Mouse (Mus musculus): ENCODE data around the gene Slc15a1.
"Not testable (repeated sequence)": the region's sequence is repeated elsewhere in the genome, so short reads cannot be mapped to it uniquely, and the experiment has no call there.

Slc15a1 gene

DNA sequence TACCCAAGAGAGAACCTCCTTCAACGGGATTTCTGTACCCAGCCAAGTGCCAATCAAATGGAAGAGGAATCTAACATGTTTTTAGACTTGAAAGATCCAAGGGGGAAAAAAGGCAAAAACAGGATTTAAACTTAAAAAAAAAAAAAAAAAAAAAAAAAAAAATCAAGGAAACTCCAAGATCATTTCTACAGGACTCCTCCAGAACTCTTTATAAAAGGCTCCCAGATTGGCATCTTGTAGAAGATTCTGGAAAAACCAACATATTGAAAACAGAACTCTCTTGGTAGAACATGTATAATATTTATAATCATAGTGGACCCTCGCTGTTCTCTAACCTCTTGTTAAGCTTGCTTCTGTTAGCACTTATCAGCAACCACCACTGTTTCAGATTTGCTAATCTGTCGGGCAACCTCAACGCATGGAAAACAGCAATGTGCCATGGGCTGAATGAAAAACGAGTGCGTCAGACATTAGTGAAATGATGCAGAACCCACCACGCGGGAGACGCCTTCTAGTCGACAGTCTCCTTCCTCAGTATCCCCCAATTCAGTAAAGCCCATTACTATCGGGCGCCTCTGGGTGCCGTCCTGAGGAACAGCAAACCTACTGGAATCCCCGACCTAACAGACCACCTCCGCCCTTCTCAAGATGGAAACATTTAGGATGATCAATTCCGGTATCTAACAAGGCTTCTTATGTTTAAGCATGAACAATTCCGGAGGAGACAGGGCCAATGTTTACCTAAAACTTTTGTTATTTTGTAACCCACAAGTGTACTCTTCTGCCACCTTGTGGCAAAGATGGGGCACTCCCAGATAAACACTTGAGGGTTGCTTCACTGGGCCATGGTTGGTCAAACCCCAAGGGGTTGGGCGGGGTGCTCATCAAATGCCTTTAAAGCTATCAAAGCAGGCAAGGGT, 54.3 kb downstream of the Slc15a1 start:
- peak; percentile 24 for DNase-seq

DNA sequence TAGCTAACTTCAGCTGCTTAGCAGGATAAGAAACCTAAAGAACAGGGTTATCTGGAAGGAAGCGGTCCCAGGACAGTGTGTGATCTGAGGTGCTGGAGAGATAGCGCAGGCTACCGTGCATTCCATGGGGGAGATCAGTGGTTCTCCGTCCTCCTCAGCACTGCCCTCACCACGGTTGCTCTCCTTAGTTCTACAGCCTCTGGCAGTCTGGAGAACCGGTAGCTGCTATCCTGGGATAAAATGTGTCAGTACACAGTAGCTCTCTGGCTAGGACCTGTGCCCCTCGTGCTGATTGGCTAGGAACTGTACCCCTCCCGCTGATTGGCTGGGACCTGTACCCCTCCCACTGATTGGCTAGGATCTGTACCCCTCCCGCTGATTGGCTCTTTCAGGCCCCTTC, 58.1 kb downstream of the Slc15a1 start:
- DNase-seq: no peak

DNA sequence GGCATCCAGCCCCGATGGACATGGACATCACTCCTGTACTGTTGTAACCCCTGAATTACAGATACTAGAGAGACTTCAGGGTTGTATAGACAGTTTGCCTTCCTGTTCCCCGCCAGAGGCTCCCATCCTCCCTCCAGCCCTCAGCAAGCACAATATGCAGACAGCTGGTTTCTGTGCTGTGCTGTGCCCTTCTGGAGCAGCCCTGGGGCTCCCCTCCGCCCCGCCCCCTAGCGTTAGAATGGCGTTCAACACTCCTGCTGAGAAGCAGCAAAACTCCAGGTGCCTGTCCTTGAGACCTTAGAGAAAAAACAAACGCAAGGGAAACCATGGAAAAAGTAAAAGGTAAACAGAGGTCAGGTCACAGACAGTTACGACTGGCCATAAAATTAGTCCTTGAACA, 59.9 kb downstream of the Slc15a1 start:
- no peak for DNase-seq

DNA sequence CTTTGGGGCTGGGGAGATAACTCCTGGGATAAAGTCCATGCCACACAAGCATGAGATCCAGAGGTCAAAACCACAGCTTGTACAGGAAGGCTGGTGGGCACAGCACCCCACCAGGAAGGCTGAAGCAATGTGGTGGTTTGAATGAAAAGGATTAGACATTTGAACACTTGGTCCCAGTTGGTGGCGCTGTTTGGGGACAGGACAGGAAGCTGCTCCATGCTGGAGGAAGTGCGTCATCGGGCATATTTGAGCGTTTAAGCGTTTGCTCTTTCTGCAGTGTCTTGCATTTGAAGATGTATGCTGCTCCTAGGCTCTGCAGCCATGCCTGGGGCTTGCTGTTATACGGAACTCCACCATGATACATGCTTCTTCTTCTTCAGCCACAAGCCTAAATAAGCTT, 64.2 kb downstream of the Slc15a1 start:
- DNase-seq: no peak

DNA sequence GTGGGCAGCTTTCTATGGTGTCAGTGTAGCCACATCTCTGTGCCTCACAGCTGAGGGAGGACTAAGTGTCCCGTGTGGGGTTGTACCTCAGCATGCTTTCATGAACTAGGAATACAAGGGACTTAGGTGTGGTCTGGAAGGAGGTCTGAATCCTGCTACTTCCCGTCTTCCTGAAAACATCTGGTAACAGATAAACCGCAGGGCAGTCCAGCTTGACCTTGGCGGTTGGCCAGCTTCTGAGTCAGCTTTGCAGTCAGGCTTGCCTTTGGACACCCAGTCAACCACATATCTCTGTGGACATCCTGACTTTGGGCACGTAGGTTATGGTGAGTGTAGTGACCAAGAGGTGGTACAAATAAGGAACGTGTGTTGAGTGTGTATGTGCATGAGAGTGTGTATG, 68.0 kb downstream of the Slc15a1 start:
- DNase-seq: no peak

DNA sequence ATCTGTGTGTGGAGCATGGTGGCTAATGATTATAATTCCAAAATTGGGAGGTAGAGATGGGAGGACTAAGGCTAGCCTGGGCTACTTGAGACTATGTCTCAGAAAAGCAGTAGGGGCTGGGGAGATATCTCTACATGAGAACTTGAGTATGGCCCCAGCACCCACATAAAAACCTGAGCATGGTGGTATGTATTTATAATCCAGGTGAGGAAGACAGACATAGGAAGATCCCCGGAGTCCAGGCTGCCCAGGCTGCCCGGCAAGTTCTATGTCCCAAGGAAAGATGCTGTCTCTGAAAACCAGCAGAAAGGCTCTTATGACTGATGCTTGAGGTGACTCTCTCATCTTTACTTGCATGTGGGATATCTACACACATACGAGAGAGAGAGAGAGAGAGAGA, 68.6 kb downstream of the Slc15a1 start:
- DNase-seq: no peak

DNA sequence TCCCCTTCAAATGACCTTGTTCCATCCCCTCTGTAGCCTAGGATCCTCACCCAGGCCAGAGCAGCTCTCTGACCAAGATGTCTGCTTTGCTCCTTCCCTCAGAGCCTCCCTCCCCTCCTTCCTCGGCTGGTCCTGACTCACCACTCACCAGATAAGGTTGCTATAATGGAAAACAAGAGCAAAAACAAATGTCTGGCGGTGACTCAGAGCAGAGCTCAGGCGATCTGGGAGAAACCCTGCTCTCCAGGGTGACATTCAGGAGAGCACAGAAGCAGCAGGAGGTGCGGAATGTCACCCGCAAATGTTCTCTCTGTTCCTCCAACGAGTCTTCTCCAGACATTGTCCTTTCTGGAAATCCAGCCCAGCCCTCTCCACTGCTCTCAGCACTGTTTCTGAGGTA, 69.3 kb downstream of the Slc15a1 start:
- DNase-seq: peak; percentile 49

DNA sequence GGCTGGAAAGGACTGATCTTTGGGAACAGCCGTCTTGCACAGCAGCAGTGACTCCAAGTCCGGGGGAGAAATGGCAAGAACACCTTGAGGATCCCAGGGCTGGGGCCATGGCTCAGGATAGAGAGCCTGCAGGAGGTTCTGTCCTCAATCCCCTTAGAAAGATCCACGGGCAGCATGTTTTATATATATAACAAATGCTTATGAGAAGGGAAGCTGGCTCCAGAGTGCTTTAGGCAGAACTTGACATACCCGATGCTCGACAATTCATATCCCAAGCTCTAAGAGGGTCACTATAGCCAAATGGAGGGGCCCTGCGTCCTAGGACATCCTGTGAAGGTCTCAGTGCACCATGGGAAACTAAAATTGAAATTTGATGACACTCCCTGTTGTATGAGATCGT, 73.8 kb downstream of the Slc15a1 start:
- no peak for DNase-seq

DNA sequence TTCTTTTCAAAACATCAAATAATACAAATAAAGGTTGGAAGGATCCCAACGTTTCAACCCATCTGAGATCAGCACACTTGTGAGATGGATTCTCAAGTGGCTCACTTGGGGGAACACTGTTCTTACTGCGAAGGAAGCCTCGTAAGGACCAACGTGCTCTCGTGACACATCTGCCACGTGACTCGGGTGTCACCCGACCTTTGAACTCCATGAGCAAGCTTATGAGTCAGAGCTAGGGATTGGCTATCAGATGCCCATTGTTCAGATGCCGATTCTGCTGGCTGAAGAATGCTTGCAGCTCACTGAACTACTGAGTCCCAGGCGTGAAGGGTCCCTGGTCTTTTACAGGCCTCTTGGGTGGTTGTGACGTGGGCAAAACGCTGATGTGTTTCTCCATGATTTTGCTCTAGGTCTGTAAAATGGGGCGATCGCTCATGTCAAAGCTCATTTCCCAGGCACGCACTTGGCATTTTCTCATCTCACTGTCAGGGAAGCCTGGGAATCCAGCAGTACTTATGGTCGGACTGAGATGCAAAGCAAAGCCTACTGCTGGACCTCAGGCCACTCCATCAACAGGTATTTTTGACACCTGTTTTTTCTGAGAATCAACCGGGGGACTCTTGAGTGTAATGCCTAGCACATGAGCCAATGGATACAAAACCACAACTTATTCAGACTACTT, 75.1 kb downstream of the Slc15a1 start:
- DNase-seq: no peak

DNA sequence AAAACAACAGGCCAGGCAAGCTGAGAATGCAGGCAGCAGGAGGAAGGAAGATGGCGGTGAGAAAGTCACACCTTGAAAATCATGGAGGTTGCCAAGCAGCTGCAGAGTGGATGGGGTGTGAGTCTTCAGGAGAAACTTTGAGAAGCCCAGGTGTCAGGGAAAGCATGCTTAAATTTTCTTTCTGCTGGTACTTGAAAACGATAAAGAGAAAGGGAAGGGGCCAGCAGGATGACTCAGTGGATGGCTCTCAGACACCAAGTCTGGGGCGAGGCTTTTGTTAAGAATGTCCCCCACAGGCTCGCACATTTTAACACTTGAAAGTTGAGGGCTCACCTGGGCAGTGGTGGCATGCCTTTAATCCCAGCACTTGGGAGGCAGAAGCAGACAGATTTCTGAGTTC, 76.9 kb downstream of the Slc15a1 start:
- DNase-seq: no peak

DNA sequence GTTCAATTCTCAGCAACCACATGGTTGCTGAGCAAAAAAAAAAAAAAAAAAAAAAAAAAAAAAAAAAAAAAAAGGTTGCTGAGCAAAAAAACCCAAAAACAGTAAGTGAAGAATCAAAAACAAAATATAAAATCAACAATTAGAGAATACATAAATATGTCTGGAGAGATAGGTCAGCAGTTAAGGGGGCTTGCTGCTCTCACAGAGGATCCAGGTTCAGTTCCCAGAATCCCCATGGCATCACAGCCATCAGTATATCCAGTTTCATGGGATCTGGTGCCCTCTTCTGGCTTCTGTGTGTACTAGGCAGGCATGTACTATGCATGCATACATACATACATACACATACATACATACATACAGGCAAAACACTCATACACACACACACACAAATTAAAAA, 78.3 kb downstream of the Slc15a1 start:
- DNase-seq: no peak

DNA sequence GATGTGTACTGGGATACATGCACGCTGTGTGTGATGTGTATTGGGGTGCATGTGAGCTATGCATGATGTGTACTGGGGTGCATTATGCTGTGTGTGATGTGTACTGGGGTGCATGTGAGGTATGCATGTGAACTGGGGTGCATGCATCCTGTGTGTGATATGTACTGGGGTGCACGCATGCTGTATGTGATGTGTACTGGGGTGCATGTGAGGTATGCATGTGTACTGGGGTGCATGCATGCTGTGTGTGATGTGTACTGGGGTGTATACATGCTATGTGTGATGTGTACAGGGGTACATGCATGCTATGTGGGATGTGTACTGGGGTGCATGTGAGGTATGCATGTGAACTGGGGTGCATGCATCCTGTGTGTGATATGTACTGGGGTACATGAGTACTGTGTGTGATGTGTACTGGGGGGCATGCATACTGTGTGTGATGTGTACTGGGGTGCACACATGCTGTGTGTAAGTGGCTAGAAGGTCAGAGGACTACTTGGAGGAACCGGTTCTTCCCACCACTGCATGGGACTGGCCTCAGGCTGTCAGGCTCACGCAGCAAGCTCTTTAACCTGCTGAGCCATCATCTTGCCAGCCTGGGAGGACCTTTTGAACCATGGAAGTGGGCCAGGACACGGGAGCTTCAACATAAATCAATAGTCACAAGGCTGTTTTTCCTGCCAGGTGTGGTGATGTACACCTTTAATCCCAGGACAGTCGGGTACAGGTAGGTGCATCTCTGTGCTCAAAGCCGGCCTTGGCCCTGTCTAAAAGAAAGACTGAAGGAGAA, 79.9 kb downstream of the Slc15a1 start:
- no peak for DNase-seq

DNA sequence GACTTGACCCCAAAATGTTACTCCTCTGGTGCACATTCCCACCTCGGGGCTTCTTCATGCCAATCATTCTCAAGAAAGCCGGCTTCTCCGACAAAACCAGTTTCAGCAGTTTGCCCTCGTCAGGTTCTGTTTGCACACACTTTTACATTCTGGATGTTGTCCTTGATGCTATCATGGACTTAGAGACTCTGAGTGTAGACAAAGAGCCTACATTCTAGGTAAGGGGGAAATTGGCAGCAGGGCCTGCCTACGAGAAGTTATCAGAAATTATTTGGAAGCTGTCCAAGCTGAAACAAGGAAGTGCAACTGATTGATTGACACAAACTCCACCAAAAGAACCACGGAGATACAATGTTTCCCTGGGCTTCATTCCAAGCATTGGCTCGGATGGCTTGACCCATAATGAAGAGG, 81.7 kb downstream of the Slc15a1 start:
- DNase-seq: no peak

DNA sequence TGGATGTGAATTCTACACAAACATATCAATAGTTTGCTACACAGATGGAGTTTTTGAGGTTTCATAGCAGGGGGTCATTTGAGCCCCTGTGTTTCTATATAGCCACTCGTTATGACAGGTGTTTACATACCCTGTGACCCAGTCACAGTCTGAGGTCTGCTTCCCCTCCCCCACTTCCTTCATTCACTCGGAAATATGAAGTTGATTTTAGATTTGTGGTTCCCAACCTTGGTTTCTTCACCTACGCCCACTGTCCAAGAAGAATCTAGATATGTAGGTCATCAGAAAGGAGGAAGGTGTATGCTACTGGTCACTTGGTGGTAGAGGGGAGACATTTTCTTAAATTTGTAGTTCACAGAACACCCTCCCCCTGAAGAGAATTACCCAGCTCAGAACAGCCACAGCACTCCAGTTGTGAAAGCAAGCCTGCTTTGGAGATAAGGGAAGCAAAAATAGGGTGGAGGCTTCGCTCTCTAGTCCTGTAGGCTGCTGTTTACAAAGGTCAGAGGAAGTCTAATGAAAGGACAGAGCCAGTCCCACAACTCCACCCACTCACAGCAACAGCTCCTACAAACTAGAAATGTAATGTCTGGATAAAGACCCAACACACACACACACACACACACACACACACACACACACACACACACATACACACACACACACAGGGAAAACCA, 82.2 kb downstream of the Slc15a1 start:
- DNase-seq: no peak

DNA sequence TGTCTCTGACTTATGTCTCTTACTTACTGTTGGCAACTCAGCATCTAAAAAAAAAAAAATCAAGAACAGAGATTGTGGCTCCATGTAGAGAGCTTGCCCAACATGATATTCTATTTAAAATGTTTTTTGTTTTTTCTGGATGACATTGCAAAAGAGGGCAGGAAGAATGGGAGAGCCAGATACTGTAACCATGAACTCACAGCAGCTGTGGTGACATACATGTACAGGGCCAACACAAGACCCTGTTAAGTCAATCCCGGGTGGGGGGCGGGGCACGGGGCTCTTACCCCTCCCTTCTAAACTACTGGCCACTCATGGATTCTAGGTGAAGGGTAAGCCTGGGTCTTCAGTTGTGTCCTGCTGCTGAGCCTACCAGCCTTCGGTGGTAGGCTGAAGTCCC, 83.1 kb downstream of the Slc15a1 start:
- DNase-seq: no peak

DNA sequence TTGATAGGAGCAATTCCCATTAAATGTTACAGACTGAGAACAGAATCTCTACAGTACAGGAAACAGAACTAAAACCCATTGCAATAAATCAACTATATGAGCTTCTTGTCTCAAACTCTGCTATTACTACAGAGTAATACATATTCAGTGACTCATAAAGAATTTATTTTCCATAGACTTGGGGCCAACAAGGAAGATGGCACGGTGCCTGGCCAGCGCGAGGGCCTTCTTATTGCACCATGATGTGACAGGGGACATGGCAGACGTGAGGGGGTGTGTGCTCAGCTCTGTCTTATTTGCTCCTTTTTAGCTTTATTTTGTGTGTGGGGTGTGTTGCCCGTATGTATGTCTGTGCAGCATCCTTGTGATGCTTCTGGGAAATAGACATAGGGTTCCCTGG, 87.5 kb downstream of the Slc15a1 start:
- DNase-seq: peak; percentile 8

DNA sequence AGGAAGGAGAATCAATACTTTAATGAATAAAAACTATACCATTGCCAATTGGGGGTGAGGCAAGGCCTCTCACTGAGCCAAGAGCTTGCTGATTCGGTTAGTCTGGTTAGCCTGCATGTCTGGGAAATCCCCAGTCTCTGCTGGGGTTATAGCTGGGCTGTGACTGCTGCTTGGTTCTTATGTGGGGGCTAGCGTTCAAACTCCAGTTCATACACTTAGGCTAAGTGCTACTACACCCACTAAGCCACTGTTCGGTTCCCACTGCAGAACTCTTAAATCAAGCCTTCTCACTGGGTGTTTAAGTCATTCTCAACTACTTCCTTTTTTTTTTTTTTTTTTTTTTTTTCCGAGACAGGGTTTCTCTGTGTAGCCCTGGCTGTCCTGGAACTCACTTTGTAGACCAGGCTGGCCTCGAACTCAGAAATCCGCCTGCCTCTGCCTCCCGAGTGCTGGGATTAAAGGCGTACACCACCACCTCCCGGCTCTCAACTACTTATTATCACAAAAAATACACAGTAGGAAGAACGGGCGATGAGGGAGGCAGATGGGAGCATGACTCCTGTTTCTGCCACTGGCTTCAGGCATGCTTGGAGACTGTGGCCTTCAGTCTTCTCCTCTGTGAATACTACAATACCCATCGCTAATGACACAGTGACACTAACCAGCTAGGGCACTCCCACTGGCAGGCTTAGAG, 88.3 kb downstream of the Slc15a1 start:
- no peak for DNase-seq

DNA sequence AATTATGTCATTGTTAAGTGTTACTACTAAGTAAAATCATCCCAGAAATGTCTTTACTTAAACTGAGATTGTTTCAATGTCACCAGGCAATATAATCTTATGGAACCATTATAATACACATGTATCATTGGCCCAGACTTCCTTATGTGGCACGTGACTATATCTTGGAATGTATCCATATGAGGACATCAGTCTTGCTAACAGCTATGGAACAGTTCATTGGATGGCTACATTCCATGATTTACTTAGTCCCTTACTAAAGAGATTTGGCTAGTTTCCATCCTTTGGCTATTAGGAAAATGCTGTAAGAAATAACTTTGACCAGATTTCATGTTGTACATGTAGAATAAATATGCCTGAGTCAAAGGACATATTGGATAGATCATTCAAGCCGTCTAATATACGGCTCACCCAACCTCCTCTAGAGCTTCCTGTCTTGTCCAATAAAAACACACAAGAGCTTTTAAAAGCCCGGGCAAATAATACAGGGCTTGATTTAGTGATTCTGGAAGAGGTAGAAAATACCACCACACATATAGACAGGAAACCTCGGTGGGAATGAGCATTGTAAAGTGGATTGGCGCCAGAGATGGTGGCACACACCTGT, 90.3 kb downstream of the Slc15a1 start:
- no peak for DNase-seq

DNA sequence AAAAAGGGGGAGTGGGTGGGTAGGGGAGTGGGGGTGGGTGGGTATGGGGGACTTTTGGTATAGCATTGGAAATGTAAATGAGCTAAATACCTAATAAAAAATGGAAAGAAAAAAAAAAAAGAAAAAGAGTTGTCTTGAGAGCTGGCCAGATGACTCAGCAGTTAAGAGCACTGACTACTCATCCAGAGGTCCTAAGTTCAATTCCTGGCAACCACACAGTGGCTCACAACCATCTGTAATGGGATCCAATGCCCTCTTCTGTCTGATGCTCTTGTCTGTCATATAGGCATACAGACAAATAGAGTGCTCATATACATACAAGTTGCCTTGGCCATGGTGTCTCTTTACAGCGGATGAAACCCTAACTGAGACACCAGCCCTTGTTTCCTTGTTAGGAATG, 91.3 kb downstream of the Slc15a1 start:
- not testable (repeated sequence) for DNase-seq
